Mouse (Mus musculus) gonadal fat pad, adult 2 months (tissue): Measurements from ENCODE around the gene Mat2b. TPM values are rescaled to one million over a fixed set of nuclear protein-coding genes. Genes with fewer than 3 reads are reported as not detected.

Experiments
- DNase-seq: peaks from one replicate; pipeline ENCODE4 v3.0.0-alpha.2; 2012; ENCODE audit warnings: low read depth
- polyA plus RNA-seq: library from polyadenylated mRNA; depleted of rRNA; stranded (reverse); fragments of >200 nt; gene quantifications from 2 replicates; pipeline ENCODE4 v1.2.3, GENCODE M21; 2012; rRNA removed

Mat2b gene
- polyA plus RNA-seq, 1 experiment, result 45.9 TPM

DNA sequence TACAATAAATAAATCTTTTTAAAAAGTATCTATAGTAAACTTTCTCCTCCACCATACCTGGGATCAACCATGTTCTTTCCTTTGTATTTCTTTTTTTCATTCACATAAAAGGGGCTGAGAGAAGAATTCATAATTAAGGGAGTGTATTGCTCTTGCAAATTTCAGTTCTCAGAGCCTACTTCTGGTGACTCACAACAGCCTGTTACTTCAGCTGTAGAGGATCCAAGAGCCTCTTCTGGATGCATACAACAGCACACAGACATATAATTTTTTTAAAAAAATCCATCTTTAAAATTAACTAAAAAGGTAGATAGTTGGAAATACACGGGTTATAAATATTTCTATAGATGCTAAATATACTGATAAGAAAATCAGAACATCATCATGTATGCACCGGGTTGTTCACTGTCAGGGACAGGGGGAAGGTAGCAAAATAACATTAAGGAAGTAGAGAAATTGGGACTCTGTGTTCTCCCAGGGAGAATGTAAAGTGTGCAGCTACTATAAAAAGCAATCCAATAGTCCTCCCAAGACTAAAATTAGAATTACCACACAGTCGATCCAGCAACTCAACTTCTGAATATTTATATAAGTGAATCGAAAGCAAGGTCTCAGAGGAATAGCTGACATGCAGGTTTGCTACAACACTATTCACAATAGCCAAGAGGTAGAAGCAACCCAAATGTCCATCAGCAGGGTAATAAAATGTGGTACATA lies 19.8 kb downstream of the Mat2b start:
- no peak for DNase-seq

DNA sequence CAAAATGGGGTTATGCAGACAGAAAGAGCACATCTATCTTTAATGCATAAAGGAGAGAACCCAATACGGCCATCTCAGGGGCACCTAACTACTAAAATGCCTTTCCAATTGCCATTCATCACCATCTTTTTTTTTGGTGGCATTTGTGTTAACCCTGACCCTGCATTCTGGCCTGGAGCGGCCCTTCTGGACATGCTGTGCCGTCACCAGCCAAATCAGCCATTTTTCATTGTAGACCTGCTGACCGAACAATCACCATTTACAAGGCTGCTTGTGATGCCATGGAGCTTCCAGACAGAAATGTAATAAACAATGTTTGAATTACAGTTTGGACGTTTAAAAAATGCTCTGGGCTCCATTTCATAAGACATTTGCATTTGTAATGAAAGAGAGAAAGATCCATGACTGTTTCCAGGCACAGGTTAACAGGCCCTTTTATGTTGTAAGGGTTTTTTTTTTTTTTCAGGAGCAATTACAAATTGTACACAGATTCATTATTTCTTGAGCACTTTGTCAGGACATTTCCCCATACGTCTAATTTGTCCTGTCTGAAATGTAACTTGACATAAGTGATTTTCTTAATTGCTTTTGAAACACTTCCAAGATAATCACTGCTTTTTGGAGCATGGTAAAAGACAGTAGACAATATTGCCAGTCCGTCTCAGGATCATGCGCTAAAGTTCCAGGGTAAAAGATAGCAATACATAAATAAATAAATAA lies 45.1 kb downstream of the Mat2b start:
- no peak for DNase-seq

DNA sequence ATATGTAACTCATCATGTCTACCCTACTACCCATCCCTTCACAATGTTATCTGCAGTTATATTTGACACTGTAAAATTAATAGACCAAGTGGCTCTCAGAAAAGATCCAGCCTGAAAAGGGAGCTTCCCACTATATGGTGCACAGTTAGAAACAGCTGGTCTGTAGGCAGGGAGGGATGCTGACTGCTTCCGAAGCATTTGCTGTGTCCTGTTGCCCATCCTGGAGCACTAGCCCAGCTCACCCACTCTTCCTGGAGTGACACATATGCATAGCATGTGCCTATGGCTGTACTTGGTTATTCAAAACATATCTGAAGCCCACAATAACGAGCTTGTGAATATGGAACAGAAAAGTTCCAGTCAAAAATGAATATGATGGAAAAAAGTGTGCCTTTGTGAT lies 47.8 kb downstream of the Mat2b start:
- DNase-seq, result no peak

Other genes with a start within 250 kb of the Mat2b start
- gene Hmmr, start 38.2 kb upstream of the Mat2b start, polyA plus RNA-seq, result 0.52 and 0.92 TPM in 2 replicates
- 11.1 and 13.3 TPM in 2 replicates for gene Nudcd2, start 38.5 kb upstream of the Mat2b start, polyA plus RNA-seq
- gene Ccng1, start 60.1 kb upstream of the Mat2b start, polyA plus RNA-seq, result 22.1 and 27.4 TPM in 2 replicates